ENCODE assay signal across 32 mouse cellular contexts in the genomic region with DNA sequence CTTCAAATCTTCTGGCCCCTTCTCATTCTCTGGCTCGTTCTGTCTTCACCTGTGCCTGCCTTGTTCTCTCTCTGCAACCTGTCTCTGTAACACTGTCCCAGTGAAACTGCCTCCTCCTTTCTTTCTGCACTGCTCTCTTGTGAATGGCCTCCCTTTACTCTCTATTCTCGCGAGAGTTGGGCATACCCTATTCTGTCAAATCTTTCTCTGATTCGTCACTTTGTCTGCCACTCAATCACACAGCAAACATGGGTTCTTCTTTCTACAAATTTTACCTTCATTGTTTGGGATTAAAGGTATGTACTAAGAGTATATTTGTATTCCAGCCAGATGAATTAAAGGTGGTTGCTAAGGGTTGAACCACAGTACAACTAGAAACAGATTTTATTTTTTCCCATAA.
"Had no signal": no experiment of that assay in that cellular context is flagged by ENCODE, and none has a peak within 500 bp of the region (broad histone marks: within the 10 kb centered on the region; RNA-seq: fewer than 3 reads in every experiment).

No protein-coding gene starts in this region.

- H3K27me3 ChIP-seq: limb, embryonic 12.5 days; limb, embryonic 13.5 days; limb, embryonic 15.5 days; liver, embryonic 12.5 days; liver, embryonic 13.5 days; liver, embryonic 15.5 days; lung, embryonic 15.5 days; midbrain, embryonic 12.5 days; midbrain, embryonic 13.5 days; midbrain, embryonic 15.5 days; neural tube, embryonic 12.5 days had no signal

- ATAC-seq: liver, embryonic 12.5 days; liver, postnatal 0 days; lung, postnatal 0 days; midbrain, embryonic 13.5 days; midbrain, embryonic 15.5 days; midbrain, embryonic 16.5 days had no signal

- H3K27ac ChIP-seq: limb, embryonic 10.5 days; limb, embryonic 12.5 days; limb, embryonic 13.5 days; limb, embryonic 15.5 days; liver, embryonic 12.5 days; liver, embryonic 13.5 days; liver, embryonic 14.5 days; liver, embryonic 15.5 days; lung, embryonic 15.5 days; macrophage; midbrain, embryonic 10.5 days; midbrain, embryonic 12.5 days; midbrain, embryonic 13.5 days; midbrain, embryonic 15.5 days; neural tube, embryonic 12.5 days had no signal

- H3K4me1 ChIP-seq: limb, embryonic 10.5 days; limb, embryonic 12.5 days; limb, embryonic 13.5 days; limb, embryonic 15.5 days; liver, embryonic 12.5 days; liver, embryonic 13.5 days; liver, embryonic 15.5 days; lung, embryonic 15.5 days; megakaryocyte, embryonic 14.5 days; midbrain, embryonic 10.5 days; midbrain, embryonic 12.5 days; midbrain, embryonic 13.5 days; midbrain, embryonic 15.5 days; neural tube, embryonic 12.5 days had no signal

- H3K9ac ChIP-seq: limb, embryonic 12.5 days; limb, embryonic 13.5 days; limb, embryonic 15.5 days; liver, embryonic 12.5 days; liver, embryonic 13.5 days; liver, embryonic 14.5 days; liver, embryonic 15.5 days; liver, postnatal 0 days; lung, embryonic 14.5 days; lung, embryonic 15.5 days; midbrain, embryonic 12.5 days; midbrain, embryonic 13.5 days; midbrain, embryonic 15.5 days; neural tube, embryonic 12.5 days had no signal

- H3K4me2 ChIP-seq: limb, embryonic 12.5 days; limb, embryonic 13.5 days; limb, embryonic 15.5 days; liver, embryonic 11.5 days; liver, embryonic 12.5 days; liver, embryonic 13.5 days; liver, embryonic 15.5 days; lung, embryonic 14.5 days; lung, embryonic 15.5 days; midbrain, embryonic 11.5 days; midbrain, embryonic 12.5 days; midbrain, embryonic 13.5 days; midbrain, embryonic 15.5 days; neural tube, embryonic 12.5 days had no signal

- H3K36me3 ChIP-seq: limb, embryonic 10.5 days; limb, embryonic 12.5 days; limb, embryonic 13.5 days; limb, embryonic 15.5 days; liver, embryonic 12.5 days; liver, embryonic 13.5 days; liver, embryonic 15.5 days; lung, embryonic 15.5 days; midbrain, embryonic 10.5 days; midbrain, embryonic 12.5 days; midbrain, embryonic 13.5 days; midbrain, embryonic 15.5 days; neural tube, embryonic 12.5 days had no signal

- H3K4me3 ChIP-seq: limb, embryonic 10.5 days; limb, embryonic 12.5 days; limb, embryonic 13.5 days; limb, embryonic 15.5 days; liver, embryonic 12.5 days; liver, embryonic 13.5 days; liver, embryonic 15.5 days; lung, embryonic 15.5 days; megakaryocyte, embryonic 14.5 days; midbrain, embryonic 10.5 days; midbrain, embryonic 12.5 days; midbrain, embryonic 13.5 days; midbrain, embryonic 15.5 days; myocyte; neural tube, embryonic 12.5 days had no signal

- H3K9me3 ChIP-seq: limb, embryonic 10.5 days; limb, embryonic 12.5 days; limb, embryonic 13.5 days; limb, embryonic 15.5 days; liver, embryonic 13.5 days; liver, embryonic 15.5 days; lung, embryonic 15.5 days; midbrain, embryonic 10.5 days; midbrain, embryonic 12.5 days; midbrain, embryonic 13.5 days; midbrain, embryonic 15.5 days; neural tube, embryonic 12.5 days had no signal

- DNase-seq: left cerebral cortex, postnatal 4 days; liver; liver, embryonic 13.5 days; liver, postnatal 0 days; lung, adult 18-20 months; lung, adult 2 months; lung, embryonic 14.5 days; lung, postnatal 10 days; lung, postnatal 14 days; lung, postnatal 36 days; lung, postnatal 4 days; midbrain, embryonic 14.5 days had no signal
